Mouse (Mus musculus) limb, embryonic 13.5 days (tissue): ENCODE data around the gene Prtn3. TPM values are rescaled to one million over a fixed set of nuclear protein-coding genes. Genes with fewer than 3 reads are reported as not detected.

Experiments used
- ATAC-seq: fragments of 200-750 bp; cut with Nextera tagmentation; 2 replicates; pipeline ENCODE4 v1.8.0; 2017; ENCODE audit warnings: low read depth, moderate number of reproducible peaks, moderate TSS enrichment; ENCODE audit not compliant: low FRiP score
- H3K27ac ChIP-seq: fragments of 300-500 bp; sonication (generic); 2 replicates; pipeline ENCODE4 v1.5.1; 2015; ENCODE audit warnings: inconsistent platforms, mild to moderate bottlenecking, moderate library complexity
- H3K27me3 ChIP-seq: fragments of 300-500 bp; sonication (generic); 2 replicates; pipeline ENCODE4 v1.6.1; 2015; ENCODE audit warnings: mild to moderate bottlenecking, inconsistent platforms
- H3K36me3 ChIP-seq: fragments of 300-500 bp; sonication (generic); 2 replicates; pipeline ENCODE4 v1.6.1; 2015; ENCODE audit warnings: inconsistent platforms, mild to moderate bottlenecking, moderate library complexity
- H3K4me1 ChIP-seq: fragments of 300-500 bp; sonication (generic); 2 replicates; pipeline ENCODE4 v1.6.1; 2015; ENCODE audit warnings: inconsistent platforms
- H3K4me2 ChIP-seq: fragments of 300-500 bp; sonication (generic); replicated peaks from 2 replicates; pipeline ENCODE4 v1.6.1; 2015; ENCODE audit warnings: inconsistent platforms, mild to moderate bottlenecking, moderate library complexity
- H3K4me3 ChIP-seq: fragments of 300-500 bp; sonication (generic); 2 replicates; pipeline ENCODE4 v1.5.1; 2015; ENCODE audit warnings: moderate library complexity, mild to moderate bottlenecking, inconsistent platforms
- H3K9ac ChIP-seq: fragments of 300-500 bp; sonication (generic); 2 replicates; pipeline ENCODE4 v1.6.1; 2015; ENCODE audit warnings: mild to moderate bottlenecking, inconsistent platforms
- H3K9me3 ChIP-seq: fragments of 300-500 bp; sonication (generic); 2 replicates; pipeline ENCODE4 v1.6.1; 2016; ENCODE audit warnings: inconsistent platforms
- WGBS: fragments of 180-500 bp; shearing (Covaris S2); methylation state at CpG from one replicate; pipeline ENCODE4 v1.1.7; 2015; 5-methylcytosine and 5-hydroxymethylcytosine counted together
- polyA plus RNA-seq: library from polyadenylated mRNA; unstranded; fragments of >200 nt; fragmentation: Nextera tagmentation; extraction: Ambion mirVana; gene quantifications from 2 replicates; pipeline ENCODE4 v1.2.1, GENCODE M21; 2015

Prtn3 gene
- polyA plus RNA-seq, 1 experiment from 2014 or later: 11.1 TPM

GRCm38 (mm10) chr10:79916808-79917531 is 42.7 kb downstream of the Prtn3 start, which contains the start of gene Kiss1r:
TSS of gene Kiss1r (plus strand) at chr10:79916971.
- peaks cover 64% of the 10 kb centered on the region for H3K4me1 ChIP-seq
- peaks cover 16% of the 10 kb centered on the region for H3K36me3 ChIP-seq
- 2% methylated on average over 41 of the region's 42 CpGs for WGBS
- H3K9ac ChIP-seq: peak within 1 kb of the TSS; percentile 95
- peak within 1 kb of the TSS; percentile 99 for H3K4me2 ChIP-seq
- peak; percentile 81 for ATAC-seq
- H3K4me3 ChIP-seq: peak within 1 kb of the TSS; percentile 76
- H3K9me3 ChIP-seq: no peaks in the 10 kb centered on the region
- peaks cover 48% of the 10 kb centered on the region for H3K27me3 ChIP-seq
- peak within 1 kb of the TSS; percentile 75; the same call in 1 of the 2 replicates for H3K27ac ChIP-seq

GRCm38 (mm10) chr10:79917532-79918100 is 43.3 kb downstream of the Prtn3 start:
- WGBS: 68% methylated on average over 5 of the region's 5 CpGs
- peaks cover 64% of the 10 kb centered on the region for H3K4me1 ChIP-seq

GRCm38 (mm10) chr10:79918231-79919078 is 44.2 kb downstream of the Prtn3 start:
- peaks cover 64% of the 10 kb centered on the region for H3K4me1 ChIP-seq
- no peak overlapping the region for H3K27ac ChIP-seq
- H3K27me3 ChIP-seq: peaks cover 63% of the 10 kb centered on the region
- peaks cover 4% of the 10 kb centered on the region; the same call in 1 of the 2 replicates for H3K9me3 ChIP-seq
- peak overlapping the region; percentile 50 for H3K9ac ChIP-seq
- ATAC-seq: no peak
- H3K4me2 ChIP-seq: peak overlapping the region; percentile 99
- H3K36me3 ChIP-seq: peaks cover under 1% of the 10 kb centered on the region
- 4% methylated on average over 35 of the region's 35 CpGs for WGBS
- H3K4me3 ChIP-seq: peak overlapping the region; percentile 76

More at GRCm38 (mm10) chr10:79917532-79918100, 43.3 kb downstream of the Prtn3 start:
- no peak for ATAC-seq
- Histone ChIP-seq H3K4me3 (peak overlapping the region; percentile 76), H3K4me2 (peak overlapping the region; percentile 99), H3K27ac (no peak overlapping the region), H3K9ac (peak overlapping the region; percentile 95), H3K27me3 (peaks cover 55% of the 10 kb centered on the region), H3K36me3 (peaks cover 9% of the 10 kb centered on the region), H3K9me3 (peaks cover 4% of the 10 kb centered on the region; the same call in 1 of the 2 replicates)

- peaks cover 60% of the 10 kb centered on the region for H3K4me1 ChIP-seq
- H3K9ac ChIP-seq: peak overlapping the region; percentile 51
Measured at GRCm38 (mm10) chr10:79919251-79919849, 45.1 kb downstream of the Prtn3 start.

GRCm38 (mm10) chr10:79920056-79920890 is 46.0 kb downstream of the Prtn3 start:
- 21% methylated on average over 26 of the region's 26 CpGs for WGBS
- peak overlapping the region; percentile 59 for H3K4me2 ChIP-seq
- peaks cover 4% of the 10 kb centered on the region; the same call in 1 of the 2 replicates for H3K9me3 ChIP-seq
- H3K27ac ChIP-seq: no peak overlapping the region
- ATAC-seq: no peak
- peaks cover 51% of the 10 kb centered on the region for H3K4me1 ChIP-seq
- no peaks in the 10 kb centered on the region for H3K36me3 ChIP-seq
- H3K9ac ChIP-seq: no peak overlapping the region
- peak overlapping the region; percentile 34 for H3K4me3 ChIP-seq
- H3K27me3 ChIP-seq: peaks cover 72% of the 10 kb centered on the region

More at GRCm38 (mm10) chr10:79919251-79919849, 45.1 kb downstream of the Prtn3 start:
- no peak for ATAC-seq
- no peak overlapping the region for H3K27ac ChIP-seq
- peak overlapping the region; percentile 76 for H3K4me3 ChIP-seq
- H3K36me3 ChIP-seq: no peaks in the 10 kb centered on the region
- H3K9me3 ChIP-seq: peaks cover 4% of the 10 kb centered on the region; the same call in 1 of the 2 replicates
- WGBS: 3% methylated on average over 21 of the region's 21 CpGs
- peak overlapping the region; percentile 51 for H3K4me2 ChIP-seq
- H3K27me3 ChIP-seq: peaks cover 72% of the 10 kb centered on the region

DNA sequence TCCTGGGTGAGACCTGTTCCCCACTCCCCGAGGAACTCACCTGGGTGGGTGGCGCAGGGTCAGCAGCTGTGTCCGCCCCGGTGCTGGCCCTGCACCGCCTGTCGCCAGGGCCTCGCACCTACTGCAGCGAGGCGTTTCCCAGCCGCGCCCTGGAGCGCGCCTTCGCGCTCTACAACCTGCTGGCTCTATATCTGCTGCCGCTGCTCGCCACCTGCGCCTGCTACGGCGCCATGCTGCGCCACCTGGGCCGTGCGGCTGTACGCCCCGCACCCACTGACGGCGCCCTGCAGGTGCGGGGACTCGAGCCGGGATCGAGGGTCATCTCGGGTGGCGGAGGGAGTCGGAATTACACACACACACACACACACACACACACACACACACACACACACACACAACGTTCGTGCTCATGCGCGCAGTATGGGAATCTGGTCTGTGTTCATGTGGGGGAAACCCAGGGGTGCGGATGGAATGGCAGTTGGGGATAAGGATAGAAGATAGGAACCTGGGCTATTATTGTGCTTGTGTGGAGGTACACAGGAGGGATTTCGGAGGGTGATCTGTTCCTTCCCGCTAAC is 46.8 kb downstream of the Prtn3 start, which contains the start of gene R3hdm4:
R3hdm4 (minus strand) TSS at position 251 of the 578 bp plus-strand sequence.
- peaks cover 4% of the 10 kb centered on the region; the same call in 1 of the 2 replicates for H3K9me3 ChIP-seq
- peak within 1 kb of the TSS; percentile 34 for H3K4me3 ChIP-seq
- H3K4me2 ChIP-seq: peak within 1 kb of the TSS; percentile 59
- H3K27me3 ChIP-seq: peaks cover 72% of the 10 kb centered on the region
- H3K4me1 ChIP-seq: peaks cover 50% of the 10 kb centered on the region
- peak within 1 kb of the TSS; percentile 60 for H3K9ac ChIP-seq
- WGBS: 2% methylated on average over 38 of the region's 41 CpGs
- no peak within 1 kb of the TSS for H3K27ac ChIP-seq
- no peak for ATAC-seq
- no peaks in the 10 kb centered on the region for H3K36me3 ChIP-seq

GRCm38 (mm10) chr10:79921572-79921971 is 47.3 kb downstream of the Prtn3 start:
- H3K4me1 ChIP-seq: peaks cover 53% of the 10 kb centered on the region
- ATAC-seq: no peak
- peaks cover 4% of the 10 kb centered on the region; the same call in 1 of the 2 replicates for H3K9me3 ChIP-seq
- under 1% methylated on average over 34 of the region's 34 CpGs for WGBS
- H3K27me3 ChIP-seq: peaks cover 72% of the 10 kb centered on the region
- no peaks in the 10 kb centered on the region for H3K36me3 ChIP-seq
- H3K9ac ChIP-seq: peak overlapping the region; percentile 60
- peak overlapping the region; percentile 59 for H3K4me2 ChIP-seq
- H3K27ac ChIP-seq: no peak overlapping the region
- peak overlapping the region; percentile 34 for H3K4me3 ChIP-seq

- WGBS: 12% methylated on average over 29 of the region's 29 CpGs
- Histone ChIP-seq H3K27me3 (peaks cover 41% of the 10 kb centered on the region), H3K4me1 (peaks cover 43% of the 10 kb centered on the region), H3K9me3 (peaks cover 4% of the 10 kb centered on the region; the same call in 1 of the 2 replicates), H3K9ac (no peak overlapping the region), H3K4me3 (peak overlapping the region; percentile 97), H3K36me3 (no peaks in the 10 kb centered on the region), H3K4me2 (peak overlapping the region; percentile 92), H3K27ac (0 out of 2 replicates have a peak overlapping the region, but pooled peaks have one; percentile 28)
- ATAC-seq: no peak
Measured at GRCm38 (mm10) chr10:79924998-79925784, 50.9 kb downstream of the Prtn3 start.

- Histone ChIP-seq H3K27me3 (peaks cover 34% of the 10 kb centered on the region), H3K4me2 (peak overlapping the region; percentile 92), H3K9ac (peak overlapping the region; percentile 95), H3K27ac (peak overlapping the region; percentile 78; the same call in 1 of the 2 replicates), H3K9me3 (peaks cover 4% of the 10 kb centered on the region; the same call in 1 of the 2 replicates), H3K4me1 (peaks cover 45% of the 10 kb centered on the region), H3K36me3 (peaks cover 6% of the 10 kb centered on the region), H3K4me3 (peak overlapping the region; percentile 97)
- ATAC-seq: no peak
- 7% methylated on average over 15 of the region's 15 CpGs for WGBS
Measured at GRCm38 (mm10) chr10:79925785-79926490, 51.7 kb downstream of the Prtn3 start.
